In the genomic region with DNA sequence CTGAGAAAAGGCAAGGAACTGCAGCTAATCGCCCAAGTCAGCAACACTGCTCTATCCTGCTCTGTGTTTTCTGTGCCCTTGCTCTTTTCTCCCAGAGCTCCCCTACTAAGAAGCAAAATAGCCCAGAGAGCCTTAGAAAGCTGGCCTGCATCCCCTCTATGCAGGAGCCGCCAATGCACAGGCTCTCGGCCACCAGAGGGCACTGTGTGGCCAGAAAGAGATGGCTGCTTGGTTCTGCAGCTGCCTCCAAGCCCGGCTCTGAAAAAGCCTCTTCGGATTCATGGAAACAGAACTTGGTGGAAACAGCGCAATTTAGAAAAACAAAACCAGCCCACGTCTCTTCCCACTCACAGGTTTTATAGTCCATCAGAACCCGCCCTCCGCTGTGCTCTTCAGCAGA, we compare ENCODE assay signal across 9 mouse cellular contexts.
DNase-seq lines count a peak whose midpoint lies in the region; ATAC-seq and TF ChIP-seq lines count a peak whose summit lies in the region.
"Had no signal": no experiment of that assay in that cellular context is flagged by ENCODE, and none has a peak within 500 bp of the region (broad histone marks: within the 10 kb centered on the region; RNA-seq: fewer than 3 reads in every experiment).

No protein-coding gene starts in this region.

- peak; percentile 78 for TF ChIP-seq CTCF in kidney, postnatal 0 days (IDR thresholded peaks at IDR 0.05; ENCODE audit: low read depth)
- peak; percentile 76 for TF ChIP-seq CTCF in liver, adult 2 months (IDR thresholded peaks at IDR 0.05; ENCODE audit: low read depth, low read length)
- TF ChIP-seq CTCF in olfactory bulb, adult 2 months (IDR thresholded peaks at IDR 0.05; ENCODE audit: insufficient read depth, low read depth, low read length) = peak; percentile 89

- 9% methylated on average over 9 of the region's 9 CpGs for WGBS in kidney, postnatal 0 days
- 15% methylated on average over 9 of the region's 9 CpGs for WGBS in liver, adult 2 months
- 5% methylated on average over 9 of the region's 9 CpGs for WGBS in olfactory bulb, adult 2 months

- TF ChIP-seq POLR2A in liver, adult 2 months (IDR thresholded peaks at IDR 0.05; ENCODE audit: extremely low read depth, insufficient read depth, low read length) = no peak
- TF ChIP-seq POLR2A in olfactory bulb, adult 2 months (IDR thresholded peaks at IDR 0.05; ENCODE audit: insufficient read depth, low read depth, low read length) = no peak

- peak; percentile 12 to 36 for DNase-seq in urinary bladder, adult 18-20 months (ENCODE audit: low spot score in 2 of 2)
- no peak for DNase-seq in urinary bladder, adult 2 months (ENCODE audit: low spot score)
- peak; percentile 95 to 98 for DNase-seq in cerebellum, postnatal 25 days
- peak; percentile 90 to 91 for DNase-seq in frontal cortex, postnatal 36 days (ENCODE audit: low spot score in 2 of 2)
- peak; percentile 64 for DNase-seq in kidney, postnatal 0 days (ENCODE audit: low spot score)
- peak; percentile 3 for DNase-seq in liver, adult 2 months (ENCODE audit: extremely low read depth, low read depth, low spot score)
- DNase-seq in thymus, postnatal 4 days = peak; percentile 71

- no peaks in the 10 kb centered on the region for H3K79me2 ChIP-seq in liver, adult 2 months (ENCODE audit: control insufficient read depth, insufficient read depth, low read length)

- no peaks in the 10 kb centered on the region for H3K27me3 ChIP-seq in kidney, postnatal 0 days (ENCODE audit: insufficient read depth, low read length)
- H3K27me3 ChIP-seq in liver, adult 2 months (ENCODE audit: control insufficient read depth, insufficient read depth, low read length) = no peaks in the 10 kb centered on the region
- H3K27me3 ChIP-seq: embryonic facial prominence, embryonic 12.5 days had no signal

- no peak overlapping the region for H3K4me2 ChIP-seq in kidney, postnatal 0 days (ENCODE audit: low read length)
- H3K4me2 ChIP-seq: embryonic facial prominence, embryonic 12.5 days had no signal

- H3K4me3 ChIP-seq in kidney, postnatal 0 days (replicated peaks; ENCODE audit: low read depth, low read length) = no peak overlapping the region
- no peak overlapping the region for H3K4me3 ChIP-seq in liver, adult 2 months (ENCODE audit: insufficient read depth, low read depth, low read length)
- no peak overlapping the region for H3K4me3 ChIP-seq in olfactory bulb, adult 2 months (ENCODE audit: insufficient read depth, low read depth, low read length)
- H3K4me3 ChIP-seq: embryonic facial prominence, embryonic 12.5 days had no signal

- H3K27ac ChIP-seq in kidney, postnatal 0 days = no peak overlapping the region
- no peak overlapping the region for H3K27ac ChIP-seq in liver, adult 2 months (replicated peaks; ENCODE audit: insufficient read depth, low read depth, low read length)
- H3K27ac ChIP-seq in olfactory bulb, adult 2 months (ENCODE audit: insufficient read depth, low read depth, low read length) = peak overlapping the region; percentile 54; the same call in 1 of the 2 replicates
- H3K27ac ChIP-seq: embryonic facial prominence, embryonic 12.5 days had no signal

- no peaks in the 10 kb centered on the region for H3K9me3 ChIP-seq in kidney, postnatal 0 days (replicated peaks; ENCODE audit: low read length)
- H3K9me3 ChIP-seq: embryonic facial prominence, embryonic 12.5 days had no signal

- ATAC-seq in kidney, postnatal 0 days (replicated peaks; ENCODE audit: low FRiP score, low read depth) = no peak

- H3K9ac ChIP-seq in kidney, postnatal 0 days (ENCODE audit: low read depth, low read length) = no peak overlapping the region
- H3K9ac ChIP-seq in liver, adult 2 months (ENCODE audit: low read depth, low read length) = no peak overlapping the region
- H3K9ac ChIP-seq: embryonic facial prominence, embryonic 12.5 days had no signal

- H3K4me1 ChIP-seq in kidney, postnatal 0 days (replicated peaks; ENCODE audit: insufficient read depth, low read length) = no peaks in the 10 kb centered on the region
- H3K4me1 ChIP-seq in liver, adult 2 months (ENCODE audit: control insufficient read depth, insufficient read depth, low read length) = no peaks in the 10 kb centered on the region
- H3K4me1 ChIP-seq in olfactory bulb, adult 2 months (ENCODE audit: control insufficient read depth, insufficient read depth, low read length) = peaks cover 6% of the 10 kb centered on the region
- H3K4me1 ChIP-seq: embryonic facial prominence, embryonic 12.5 days had no signal

- H3K36me3 ChIP-seq in kidney, postnatal 0 days (ENCODE audit: insufficient read depth, low read length) = no peaks in the 10 kb centered on the region
- H3K36me3 ChIP-seq in liver, adult 2 months (ENCODE audit: control insufficient read depth, insufficient read depth, low read length) = no peaks in the 10 kb centered on the region
- H3K36me3 ChIP-seq: embryonic facial prominence, embryonic 12.5 days had no signal
